Mouse (Mus musculus) myocyte (in vitro differentiated cells): Measurements from ENCODE around the gene Exosc2. TPM values are rescaled to one million over a fixed set of nuclear protein-coding genes. Genes with fewer than 3 reads are reported as not detected.

Source experiments
- H3K27me3 ChIP-seq: one replicate; pipeline ENCODE4 v1.6.1; 2011; ENCODE audit not compliant: control insufficient read depth, insufficient read depth, insufficient read length
- H3K36me3 ChIP-seq: one replicate; pipeline ENCODE4 v1.6.1; 2011; ENCODE audit not compliant: control insufficient read depth, insufficient read depth
- H3K4me2 ChIP-seq: one replicate; pipeline ENCODE4 v1.6.1; 2011; ENCODE audit warnings: low read depth, control low read depth
- H3K4me3 ChIP-seq: one replicate; pipeline ENCODE4 v1.5.1; 2011; ENCODE audit warnings: mild to moderate bottlenecking, control low read depth, moderate library complexity
- H3K79me2 ChIP-seq: one replicate; pipeline ENCODE4 v1.6.1; 2011; ENCODE audit not compliant: control insufficient read depth, insufficient read depth
- H3ac ChIP-seq: one replicate; pipeline ENCODE4 v1.6.1; 2011; ENCODE audit not compliant: control insufficient read depth, insufficient read length
- CEBPB ChIP-seq: IDR thresholded peaks from 2 replicates; pipeline ENCODE4 v1.6.1; 2011; ENCODE audit warnings: mild to moderate bottlenecking, moderate library complexity; ENCODE audit not compliant: poor library complexity, insufficient read depth, severe bottlenecking
- E2F4 ChIP-seq: IDR thresholded peaks from one replicate; pipeline ENCODE4 v1.6.1; 2011; ENCODE audit warnings: mild to moderate bottlenecking, control low read depth, moderate library complexity; ENCODE audit not compliant: insufficient read depth
- MAX ChIP-seq: IDR thresholded peaks from one replicate; pipeline ENCODE4 v1.6.1; 2011; ENCODE audit warnings: low read depth, mild to moderate bottlenecking, control low read depth
- MYOD1 ChIP-seq, 3 experiments: IDR thresholded peaks; one replicate each; pipeline ENCODE4 v1.6.1; 2011; ENCODE audit warnings: control low read depth in 2 of 3, low read depth in 2 of 3, mild to moderate bottlenecking in 2 of 3, moderate library complexity in 1 of 3; ENCODE audit not compliant: insufficient read length in 2 of 3, control insufficient read depth in 1 of 3
- MYOG ChIP-seq, 3 experiments: IDR thresholded peaks; one replicate each; pipeline ENCODE4 v1.6.1; 2011; ENCODE audit warnings: control low read depth in 2 of 3, low read depth in 2 of 3, mild to moderate bottlenecking in 2 of 3; ENCODE audit not compliant: insufficient read length in 2 of 3, control insufficient read depth in 1 of 3, insufficient read depth in 1 of 3
- POLR2A ChIP-seq: IDR thresholded peaks from one replicate; pipeline ENCODE4 v1.6.1; 2011; ENCODE audit warnings: low read depth, mild to moderate bottlenecking, control low read depth, moderate library complexity; ENCODE audit not compliant: insufficient read length
- POLR2AphosphoS2 ChIP-seq: IDR thresholded peaks from one replicate; pipeline ENCODE4 v1.6.1; 2011; ENCODE audit warnings: low read depth, control low read depth; ENCODE audit not compliant: insufficient read length
- REST ChIP-seq: IDR thresholded peaks from one replicate; pipeline ENCODE4 v1.6.1; 2011; ENCODE audit warnings: mild to moderate bottlenecking, control low read depth, moderate library complexity; ENCODE audit not compliant: insufficient read depth, insufficient read length
- SRF ChIP-seq: IDR thresholded peaks from one replicate; pipeline ENCODE4 v1.6.1; 2011; ENCODE audit warnings: low read depth; ENCODE audit not compliant: control insufficient read depth, insufficient read length
- TCF12 ChIP-seq: IDR thresholded peaks from one replicate; pipeline ENCODE4 v1.6.1; 2011; ENCODE audit warnings: mild to moderate bottlenecking, control low read depth; ENCODE audit not compliant: poor library complexity, insufficient read depth, severe bottlenecking
- TCF3 ChIP-seq: IDR thresholded peaks from one replicate; pipeline ENCODE4 v1.6.1; 2011; ENCODE audit warnings: low read depth, control low read depth; ENCODE audit not compliant: insufficient read length
- USF1 ChIP-seq: IDR thresholded peaks from one replicate; pipeline ENCODE4 v1.6.1; 2011; ENCODE audit warnings: low read depth, mild to moderate bottlenecking, control low read depth, moderate library complexity
- polyA plus RNA-seq: library from polyadenylated mRNA; unstranded; fragments of >200 nt; fragmentation: generic; extraction: Trizol; gene quantifications from one replicate; pipeline ENCODE4 v1.2.1, GENCODE M21; 2012; ENCODE audit warnings: missing spikeins

Gene Exosc2
- polyA plus RNA-seq, 1 experiment = 25.4 TPM

DNA sequence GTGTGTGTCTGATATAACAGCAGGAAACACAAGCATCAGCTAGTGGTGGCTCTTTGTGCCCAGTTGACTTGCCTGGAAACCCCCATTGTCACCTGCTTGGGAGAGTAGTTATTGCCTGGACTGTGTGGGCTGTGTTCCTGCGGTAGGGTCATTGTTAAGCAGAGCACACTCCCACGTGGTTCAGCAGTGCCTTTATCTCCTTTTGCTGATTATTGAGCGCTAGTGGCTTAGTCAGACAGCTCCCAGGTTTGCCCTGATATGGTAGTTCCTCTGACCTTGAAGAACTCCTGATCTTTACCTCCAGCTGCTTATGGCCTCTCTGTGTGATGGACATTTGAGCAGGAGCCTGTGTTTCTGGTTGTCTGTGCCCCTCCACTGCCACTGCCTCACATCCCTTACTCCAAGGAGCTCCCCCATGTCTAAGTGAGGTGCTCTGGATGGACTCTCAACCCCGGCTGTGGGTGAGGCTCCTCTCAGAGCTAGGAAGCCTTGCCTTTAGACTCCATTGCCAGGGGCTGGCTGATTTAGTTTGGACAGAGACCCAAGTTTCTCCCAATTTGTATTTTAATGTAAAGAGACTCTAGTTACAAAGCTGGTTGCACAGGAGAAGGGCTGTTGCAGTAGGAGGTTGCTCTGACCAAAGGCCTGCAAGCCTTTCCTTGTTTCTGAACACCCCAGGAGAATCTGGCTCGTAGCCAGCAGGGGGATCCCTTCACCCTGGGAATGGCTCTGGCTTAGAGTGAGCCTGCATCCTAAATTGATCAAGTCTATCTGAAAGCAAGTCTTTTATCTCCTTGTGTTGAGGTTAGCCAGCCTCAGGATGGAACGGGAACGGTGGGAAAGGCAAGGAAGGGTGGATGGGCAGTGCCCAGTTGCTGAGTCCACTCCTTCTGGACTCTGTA, 30.3 kb downstream of the Exosc2 start:
- Histone ChIP-seq H3K27me3 (no peaks in the 10 kb centered on the region), H3K36me3 (peaks cover 8% of the 10 kb centered on the region), H3K4me3 (no peak overlapping the region), H3ac (no peak overlapping the region), H3K4me2 (no peak overlapping the region), H3K79me2 (no peaks in the 10 kb centered on the region)
- TF ChIP-seq MYOG (IDR thresholded peaks at IDR 0.05; ENCODE audit: control insufficient read depth in 1 of 3, insufficient read depth in 1 of 3, insufficient read length in 2 of 3, low read depth in 2 of 3) (no peak), E2F4 (no peak), USF1 (no peak), MYOD1 (IDR thresholded peaks at IDR 0.05; ENCODE audit: control insufficient read depth in 1 of 3, insufficient read length in 2 of 3, low read depth in 2 of 3) (no peak), TCF3 (no peak), REST (no peak)

DNA sequence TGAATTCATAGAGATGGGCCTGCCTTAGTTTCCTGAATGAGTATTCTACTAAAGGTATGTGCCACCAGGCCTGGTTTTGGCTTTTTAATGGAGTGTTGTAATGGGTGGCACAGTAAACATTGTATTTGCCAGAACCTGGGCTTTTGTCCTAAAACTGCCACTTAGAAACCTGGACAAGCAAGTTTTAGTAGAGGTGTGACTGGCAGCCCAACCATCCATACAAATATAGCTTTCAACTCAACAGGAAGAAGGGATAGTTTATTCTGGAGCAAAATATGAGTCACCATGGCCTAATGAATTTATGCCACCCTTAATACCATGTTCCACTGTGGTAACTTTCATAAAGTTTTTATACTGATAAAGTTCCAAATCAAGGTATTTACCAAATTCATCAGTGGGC, 32.7 kb downstream of the Exosc2 start:
- H3K36me3 ChIP-seq = no peaks in the 10 kb centered on the region
- H3K27me3 ChIP-seq = no peaks in the 10 kb centered on the region
- no peak overlapping the region for H3K4me3 ChIP-seq
- TF ChIP-seq POLR2AphosphoS2 = no peak
- no peak for TF ChIP-seq SRF
- TF ChIP-seq REST = no peak
- no peak for TF ChIP-seq TCF3
- no peak for TF ChIP-seq MAX
- no peak for TF ChIP-seq E2F4
- no peak for TF ChIP-seq POLR2A
- no peak for TF ChIP-seq USF1
- no peak for TF ChIP-seq MYOG (IDR thresholded peaks at IDR 0.05; ENCODE audit: control insufficient read depth in 1 of 3, insufficient read depth in 1 of 3, insufficient read length in 2 of 3, low read depth in 2 of 3)
- no peak for TF ChIP-seq TCF12
- TF ChIP-seq CEBPB = no peak
- no peak for TF ChIP-seq MYOD1 (IDR thresholded peaks at IDR 0.05; ENCODE audit: control insufficient read depth in 1 of 3, insufficient read length in 2 of 3, low read depth in 2 of 3)
- no peak overlapping the region for H3ac ChIP-seq
- H3K4me2 ChIP-seq = no peak overlapping the region
- H3K79me2 ChIP-seq = no peaks in the 10 kb centered on the region

DNA sequence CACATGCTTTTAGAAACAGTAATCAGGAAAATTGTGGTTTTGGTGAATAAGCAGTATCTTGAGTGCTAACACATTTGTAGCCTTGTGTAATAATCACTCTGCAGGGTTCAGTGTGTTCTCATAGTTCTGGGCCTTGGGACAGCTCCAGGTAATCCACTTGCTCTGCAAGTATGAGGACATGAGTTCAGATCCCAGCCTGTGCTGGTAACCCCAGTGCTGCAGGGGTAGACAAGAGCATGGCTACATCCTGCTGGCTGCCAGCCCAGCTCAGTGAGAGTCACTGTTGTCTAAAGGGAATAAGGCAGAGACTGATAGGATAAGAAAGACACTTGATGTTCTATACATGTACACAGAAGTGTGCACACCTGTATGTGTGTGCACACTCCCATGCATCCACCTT, 35.4 kb downstream of the Exosc2 start:
- Histone ChIP-seq H3K4me3 (no peak overlapping the region), H3ac (no peak overlapping the region), H3K4me2 (no peak overlapping the region), H3K36me3 (no peaks in the 10 kb centered on the region), H3K79me2 (no peaks in the 10 kb centered on the region), H3K27me3 (no peaks in the 10 kb centered on the region)
- TF ChIP-seq MYOD1 (IDR thresholded peaks at IDR 0.05; ENCODE audit: control insufficient read depth in 1 of 3, insufficient read length in 2 of 3, low read depth in 2 of 3) = no peak

DNA sequence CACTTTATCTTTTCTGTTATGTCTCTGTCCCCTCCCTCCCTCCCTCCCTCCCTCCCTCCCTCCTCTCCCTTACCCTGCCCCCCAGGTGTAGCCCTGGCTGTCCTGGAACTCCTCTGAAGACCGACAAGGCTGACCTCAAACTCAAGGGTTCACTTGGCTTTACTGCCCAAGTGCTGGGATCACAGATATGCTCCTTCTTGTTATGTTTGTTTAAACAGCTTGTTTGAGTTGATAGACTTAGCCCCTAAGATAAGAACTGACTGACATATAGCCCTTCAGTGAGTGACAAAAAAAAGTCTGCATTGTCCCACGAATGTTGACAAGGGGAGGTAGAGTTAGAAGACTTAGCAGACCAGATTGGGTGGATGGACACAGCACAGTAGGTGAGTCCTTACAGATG, 36.0 kb downstream of the Exosc2 start:
- Histone ChIP-seq H3K4me2 (no peak overlapping the region), H3ac (no peak overlapping the region), H3K4me3 (no peak overlapping the region), H3K27me3 (no peaks in the 10 kb centered on the region), H3K36me3 (no peaks in the 10 kb centered on the region), H3K79me2 (no peaks in the 10 kb centered on the region)
- TF ChIP-seq TCF3 = no peak
- TF ChIP-seq CEBPB = no peak
- TF ChIP-seq SRF = no peak
- TF ChIP-seq REST = no peak
- no peak for TF ChIP-seq USF1

DNA sequence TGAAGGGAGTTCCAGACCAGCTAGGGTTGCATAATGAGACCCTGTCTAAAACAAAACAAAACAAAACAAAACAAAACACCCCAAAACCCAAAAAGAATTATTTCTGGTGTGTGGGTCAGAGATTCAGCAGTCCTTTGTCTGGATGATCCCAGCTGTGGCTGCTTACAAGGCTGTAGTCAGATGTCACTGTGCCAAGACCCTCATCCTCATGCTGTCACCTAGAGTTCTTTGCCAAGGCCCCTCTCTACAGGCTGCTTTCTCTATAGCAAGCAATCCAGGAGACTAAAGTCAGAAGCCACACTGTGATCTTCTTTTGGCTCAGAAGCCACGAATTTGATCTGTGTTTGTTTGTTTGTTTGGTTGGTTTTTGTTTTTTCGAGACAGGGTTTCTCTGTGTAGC, 42.2 kb downstream of the Exosc2 start:
- TF ChIP-seq USF1 = no peak
- no peak for TF ChIP-seq MYOG (IDR thresholded peaks at IDR 0.05; ENCODE audit: control insufficient read depth in 1 of 3, insufficient read depth in 1 of 3, insufficient read length in 2 of 3, low read depth in 2 of 3)
- TF ChIP-seq TCF3 = no peak
- no peak for TF ChIP-seq POLR2AphosphoS2
- Histone ChIP-seq H3K4me2 (no peak overlapping the region), H3K4me3 (no peak overlapping the region), H3K27me3 (no peaks in the 10 kb centered on the region), H3K36me3 (no peaks in the 10 kb centered on the region), H3K79me2 (no peaks in the 10 kb centered on the region), H3ac (no peak overlapping the region)
